Mouse (Mus musculus): ENCODE data around the gene Trim44.

DNA sequence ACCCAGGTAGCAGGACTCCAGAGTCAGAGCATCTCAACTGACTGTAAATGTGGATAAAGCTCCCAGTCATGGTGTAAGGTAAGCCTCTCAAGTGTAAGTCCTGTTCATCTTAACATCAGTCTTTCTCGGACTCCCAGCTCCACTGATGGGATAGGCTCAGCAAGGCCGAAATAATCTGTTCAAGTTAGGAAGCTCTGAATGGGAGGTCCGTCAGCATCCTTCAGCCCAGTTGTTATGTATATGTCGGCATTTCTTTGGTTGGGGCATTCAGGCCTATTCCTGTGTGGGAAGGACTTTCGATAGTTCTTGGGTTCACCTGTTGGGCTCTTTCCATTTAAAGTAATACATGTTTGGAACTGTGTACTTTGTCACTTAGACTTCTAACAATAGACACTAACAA, 3.6 kb downstream of the Trim44 start:
- TF ChIP-seq E2F4 (IDR thresholded peaks at IDR 0.05; ENCODE audit: insufficient read depth) (no peak), TCF3 (IDR thresholded peaks at IDR 0.05; ENCODE audit: insufficient read length, low read depth) (no peak), POLR2A (IDR thresholded peaks at IDR 0.05; ENCODE audit: insufficient read length, low read depth) (no peak), MAX (IDR thresholded peaks at IDR 0.05; ENCODE audit: low read depth) (no peak), POLR2AphosphoS2 (IDR thresholded peaks at IDR 0.05; ENCODE audit: insufficient read length, low read depth) (no peak), CEBPB (IDR thresholded peaks at IDR 0.05; ENCODE audit: insufficient read depth, poor library complexity, severe bottlenecking) (no peak), USF1 (IDR thresholded peaks at IDR 0.05; ENCODE audit: low read depth) (no peak), REST (IDR thresholded peaks at IDR 0.05; ENCODE audit: insufficient read depth, insufficient read length) (no peak), MYOG (IDR thresholded peaks at IDR 0.05; ENCODE audit: control insufficient read depth in 1 of 3, insufficient read depth in 1 of 3, insufficient read length in 2 of 3, low read depth in 2 of 3) (no peak)
